Mouse (Mus musculus) olfactory bulb, adult 2 months (tissue): ENCODE results near the gene Skap2. TPM values are rescaled to one million over a fixed set of nuclear protein-coding genes. Genes with fewer than 3 reads are reported as not detected.
A peak's percentile ranks its signal among the peaks of the same experiment; 100 is the strongest.

Experiments
- H3K27ac ChIP-seq: fragments of 200-500 bp; 2 replicates; pipeline ENCODE4 v1.5.1; 2012; ENCODE audit warnings: low read depth, low read length; ENCODE audit not compliant: insufficient read depth
- H3K4me1 ChIP-seq: fragments of 200-500 bp; 2 replicates; pipeline ENCODE4 v1.6.1; 2012; ENCODE audit warnings: low read length; ENCODE audit not compliant: control insufficient read depth, insufficient read depth
- H3K4me3 ChIP-seq: fragments of 200-500 bp; 2 replicates; pipeline ENCODE4 v1.5.1; 2012; ENCODE audit warnings: mild to moderate bottlenecking, low read depth, low read length, moderate library complexity; ENCODE audit not compliant: insufficient read depth
- CTCF ChIP-seq: fragments of 200-500 bp; IDR thresholded peaks from 2 replicates; pipeline ENCODE4 v1.5.1; 2012; ENCODE audit warnings: low read depth, mild to moderate bottlenecking, low read length, moderate library complexity; ENCODE audit not compliant: insufficient read depth
- POLR2A ChIP-seq: fragments of 200-500 bp; IDR thresholded peaks from 2 replicates; pipeline ENCODE4 v1.6.1; 2012; ENCODE audit warnings: mild to moderate bottlenecking, low read depth, low read length, moderate library complexity; ENCODE audit not compliant: insufficient read depth
- WGBS: fragments of 180-500 bp; shearing (Covaris S2); methylation state at CpG from one replicate; pipeline ENCODE4 v1.1.7; 2018; 5-methylcytosine and 5-hydroxymethylcytosine counted together
- polyA plus RNA-seq: library from polyadenylated mRNA; stranded (reverse); fragments of >200 nt; gene quantifications from 2 replicates; pipeline ENCODE4 v1.2.4, GENCODE M21; 2012; ENCODE audit warnings: low replicate concordance; ENCODE audit not compliant: missing spikeins, insufficient read depth, insufficient read length

Skap2 gene
- polyA plus RNA-seq, 1 experiment, result not detected

DNA sequence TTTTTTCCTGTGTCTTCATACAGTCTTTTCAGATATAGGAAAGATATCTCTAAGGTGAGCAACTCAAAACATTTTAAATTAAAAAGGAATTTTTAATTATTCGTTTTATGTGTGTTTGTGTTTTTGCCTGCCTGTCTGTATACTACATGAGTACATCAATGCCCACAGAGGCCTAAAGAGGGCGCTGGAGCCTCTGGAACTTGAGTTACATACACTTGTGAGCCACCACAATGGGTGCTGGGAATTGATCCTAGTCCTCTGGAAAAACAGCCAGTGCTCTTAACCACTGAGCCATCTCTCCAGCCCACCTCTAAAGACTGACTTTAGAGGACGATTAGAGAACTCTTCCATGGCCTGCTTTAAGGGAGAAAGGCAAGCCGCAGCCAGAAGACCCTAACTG lies 14.8 kb upstream of the Skap2 start:
- H3K4me1 ChIP-seq, result no peaks in the 10 kb centered on the region
- 88% methylated on average over 4 of the region's 4 CpGs for WGBS
- TF ChIP-seq POLR2A (no peak), CTCF (no peak)
- H3K27ac ChIP-seq, result no peak overlapping the region
- H3K4me3 ChIP-seq, result no peak overlapping the region

DNA sequence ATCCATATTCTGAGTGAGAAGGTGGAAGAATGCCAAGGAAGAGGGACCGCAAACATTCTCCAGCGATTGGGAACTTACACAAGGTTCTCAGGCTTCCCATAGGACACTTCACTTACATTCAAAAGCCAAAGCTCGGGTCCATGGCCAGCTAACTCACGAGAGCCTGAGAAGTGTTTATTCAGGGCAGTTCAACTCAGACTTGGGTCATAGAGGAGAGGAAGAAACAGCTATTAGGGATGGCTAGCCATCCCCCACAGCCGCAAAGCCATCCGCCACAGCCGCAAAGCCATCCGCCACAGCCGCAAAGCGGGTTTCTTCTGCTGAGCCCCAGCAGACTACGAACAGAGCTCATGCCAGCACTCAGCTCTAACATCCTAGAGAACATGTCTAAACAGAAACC lies 13.9 kb upstream of the Skap2 start:
- Histone ChIP-seq H3K4me1 (no peaks in the 10 kb centered on the region), H3K4me3 (no peak overlapping the region), H3K27ac (no peak overlapping the region)
- TF ChIP-seq POLR2A (no peak), CTCF (no peak)
- 88% methylated on average over 11 of the region's 11 CpGs for WGBS

DNA sequence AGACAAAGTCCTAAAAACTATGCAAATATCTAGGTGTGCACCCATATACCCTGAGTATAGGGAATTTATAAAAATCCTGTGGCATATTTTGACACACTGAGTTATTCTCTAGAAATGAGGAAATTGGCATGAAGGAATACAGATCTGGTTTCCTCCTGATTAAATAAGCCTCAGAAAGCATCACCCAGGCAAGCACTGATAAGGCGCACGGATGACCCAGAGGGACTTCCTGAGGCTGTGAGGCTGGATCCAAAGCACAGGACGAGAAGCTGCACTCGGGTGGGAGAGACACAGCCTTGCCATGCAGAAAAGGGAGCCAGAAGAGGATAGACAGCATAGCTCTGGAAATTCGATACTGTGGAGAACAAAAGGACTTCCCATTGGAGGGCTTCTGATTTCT lies 12.4 kb upstream of the Skap2 start:
- no peaks in the 10 kb centered on the region for H3K4me1 ChIP-seq
- H3K4me3 ChIP-seq, result no peak overlapping the region
- TF ChIP-seq CTCF, result no peak
- no peak for TF ChIP-seq POLR2A
- H3K27ac ChIP-seq, result no peak overlapping the region
- WGBS, result 83% methylated on average over 5 of the region's 5 CpGs

DNA sequence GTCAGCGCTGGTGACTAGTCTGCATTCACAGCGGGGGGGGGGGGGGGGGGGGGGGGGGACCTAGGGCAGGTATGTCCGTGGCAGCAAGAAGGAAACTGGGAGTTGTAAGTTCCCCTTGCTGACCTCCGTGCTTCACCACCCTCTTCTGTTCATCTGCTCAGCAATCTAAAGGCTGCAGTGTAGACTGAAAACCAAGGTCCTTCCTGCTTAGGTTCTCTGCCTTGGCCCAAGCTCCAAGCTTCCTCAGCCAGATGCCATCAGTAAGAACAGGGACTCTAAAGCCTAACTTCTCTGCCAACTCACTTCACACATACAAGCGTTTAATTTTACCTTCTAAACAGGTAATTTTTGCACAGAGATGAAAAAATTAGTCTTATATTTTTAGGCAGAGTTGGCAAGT lies 10.0 kb upstream of the Skap2 start:
- 52% methylated on average over 4 of the region's 5 CpGs for WGBS
- H3K27ac ChIP-seq, result no peak overlapping the region
- no peak for TF ChIP-seq POLR2A
- no peak for TF ChIP-seq CTCF
- H3K4me1 ChIP-seq, result no peaks in the 10 kb centered on the region
- H3K4me3 ChIP-seq, result no peak overlapping the region

DNA sequence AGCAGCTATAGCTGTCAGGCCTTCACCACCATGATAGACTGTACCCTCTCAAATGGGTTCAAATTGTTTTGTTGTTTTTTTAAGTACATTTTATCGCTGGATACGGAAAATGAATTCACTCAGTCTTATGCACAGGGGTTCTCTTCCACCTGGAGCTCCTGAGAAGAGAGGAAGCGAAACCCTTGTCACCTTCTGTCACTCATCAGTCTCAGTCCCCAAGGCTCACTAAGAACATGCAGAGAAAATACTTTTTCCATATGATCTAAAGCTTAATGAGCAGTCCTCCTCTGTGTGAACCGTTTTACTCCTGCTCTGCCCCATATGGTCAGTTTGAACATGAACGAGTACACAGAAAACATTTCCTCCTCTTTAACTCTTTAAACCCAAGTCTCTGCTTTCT lies 7.9 kb upstream of the Skap2 start:
- no peaks in the 10 kb centered on the region for H3K4me1 ChIP-seq
- TF ChIP-seq POLR2A, result no peak
- TF ChIP-seq CTCF, result no peak
- WGBS, result 88% methylated on average over 5 of the region's 5 CpGs
- H3K27ac ChIP-seq, result no peak overlapping the region
- H3K4me3 ChIP-seq, result no peak overlapping the region

DNA sequence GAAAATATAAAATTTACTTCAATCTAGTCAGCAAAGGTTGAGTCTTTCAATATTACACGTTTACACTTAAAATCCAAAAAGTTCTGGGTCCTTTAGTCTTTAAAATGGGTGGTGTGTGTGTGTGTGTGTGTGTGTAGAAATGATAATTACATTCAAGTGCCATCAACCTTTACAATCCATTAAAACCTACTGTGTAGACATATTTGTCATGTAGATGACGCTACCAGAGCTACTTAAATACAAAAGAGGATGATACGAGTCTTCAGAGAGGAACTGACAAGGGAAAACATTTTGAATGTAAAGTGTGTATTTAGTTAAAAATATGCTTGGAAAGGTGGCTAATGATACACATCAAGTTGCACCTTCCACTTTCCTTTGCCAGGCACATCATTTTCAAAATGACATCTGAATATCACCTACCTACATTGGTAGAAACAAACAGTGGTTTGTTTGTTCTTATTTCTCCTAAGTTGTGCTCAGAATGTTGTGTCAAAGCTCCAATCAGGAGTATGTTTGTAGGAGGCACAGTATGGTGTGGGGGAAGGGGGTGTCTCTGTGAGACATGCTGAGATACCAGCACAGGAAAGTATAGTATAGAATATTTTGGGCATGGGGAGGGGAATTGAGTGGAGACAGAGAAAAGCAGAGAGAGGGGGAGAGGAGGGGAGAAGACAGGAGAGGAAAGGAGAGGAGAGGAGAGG lies 1.0 kb upstream of the Skap2 start:
- Histone ChIP-seq H3K4me3 (no peak overlapping the region), H3K4me1 (peaks cover 4% of the 10 kb centered on the region; the same call in 1 of the 2 replicates), H3K27ac (no peak overlapping the region)
- TF ChIP-seq CTCF, result no peak
- no peak for TF ChIP-seq POLR2A
- 28% methylated on average over 3 of the region's 3 CpGs for WGBS

DNA sequence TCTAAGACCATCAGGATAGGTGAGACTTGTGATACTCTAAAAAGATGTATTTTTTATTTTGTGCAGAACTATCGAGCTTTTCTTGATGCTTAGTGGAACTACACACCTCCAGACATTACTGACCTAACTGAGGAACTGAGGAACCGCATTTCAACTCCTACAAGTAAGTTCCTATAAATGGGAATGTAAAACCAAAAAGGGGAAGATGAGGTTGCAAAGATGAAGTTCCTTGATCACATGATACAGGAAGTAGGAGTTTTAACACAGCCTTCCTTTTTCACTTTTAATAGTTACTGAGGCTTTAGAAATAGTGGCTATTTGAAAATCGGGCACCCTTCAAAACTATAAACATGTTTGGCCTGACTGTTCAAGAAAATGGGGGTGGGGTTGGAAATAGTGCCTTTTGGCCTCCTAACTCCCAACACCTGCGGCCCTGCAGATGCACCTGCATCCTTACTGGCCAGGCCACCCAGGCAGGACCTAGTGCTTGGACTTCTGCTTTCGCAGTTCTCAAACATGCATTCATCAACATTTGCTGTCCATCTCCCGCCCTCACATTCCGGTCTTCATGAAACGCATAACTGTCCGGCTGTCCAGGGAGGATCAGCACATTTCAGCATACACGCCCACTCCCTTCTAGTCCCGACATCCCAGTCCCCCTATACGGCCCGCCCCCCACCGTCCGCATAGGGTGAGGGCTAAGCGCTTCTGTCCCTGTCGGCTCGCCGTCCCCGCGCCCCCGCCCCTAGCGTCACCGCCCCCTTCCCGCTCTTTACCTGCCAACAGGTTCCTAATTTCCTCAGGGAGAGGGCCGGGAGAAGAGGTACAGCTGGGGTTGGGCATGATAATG lies 565 bp downstream of the Skap2 start:
- H3K27ac ChIP-seq, result no peak overlapping the region
- WGBS, result 8% methylated on average over 26 of the region's 26 CpGs

DNA sequence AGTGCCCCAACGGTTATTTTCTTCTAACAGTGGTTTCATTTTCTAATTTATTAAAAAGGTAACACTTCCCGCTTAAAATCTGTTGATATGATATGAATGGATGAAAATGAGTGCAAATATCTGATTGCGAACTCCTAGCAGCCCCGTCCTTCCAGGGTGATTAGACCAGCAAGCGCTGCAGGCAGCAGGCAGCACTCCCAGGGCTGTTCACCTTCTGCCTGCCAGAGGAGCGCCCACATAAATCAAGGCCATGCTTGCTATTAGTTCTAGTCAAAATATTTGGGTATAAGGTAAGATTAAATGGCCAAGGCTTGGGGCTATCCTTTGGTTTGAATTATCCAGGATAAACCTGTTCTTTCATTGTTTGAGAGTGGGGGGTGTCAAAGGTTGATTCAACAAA lies 3.0 kb downstream of the Skap2 start:
- H3K4me3 ChIP-seq, result no peak overlapping the region
- 58% methylated on average over 6 of the region's 6 CpGs for WGBS
- H3K4me1 ChIP-seq, result peaks cover 4% of the 10 kb centered on the region; the same call in 1 of the 2 replicates
- H3K27ac ChIP-seq, result no peak overlapping the region
- TF ChIP-seq CTCF (no peak), POLR2A (no peak)

More for the DNA sequence above, 565 bp downstream of the Skap2 start:
- TF ChIP-seq CTCF (no peak), POLR2A (no peak)
- peak overlapping the region; percentile 46 for H3K4me3 ChIP-seq
- peaks cover 4% of the 10 kb centered on the region; the same call in 1 of the 2 replicates for H3K4me1 ChIP-seq

DNA sequence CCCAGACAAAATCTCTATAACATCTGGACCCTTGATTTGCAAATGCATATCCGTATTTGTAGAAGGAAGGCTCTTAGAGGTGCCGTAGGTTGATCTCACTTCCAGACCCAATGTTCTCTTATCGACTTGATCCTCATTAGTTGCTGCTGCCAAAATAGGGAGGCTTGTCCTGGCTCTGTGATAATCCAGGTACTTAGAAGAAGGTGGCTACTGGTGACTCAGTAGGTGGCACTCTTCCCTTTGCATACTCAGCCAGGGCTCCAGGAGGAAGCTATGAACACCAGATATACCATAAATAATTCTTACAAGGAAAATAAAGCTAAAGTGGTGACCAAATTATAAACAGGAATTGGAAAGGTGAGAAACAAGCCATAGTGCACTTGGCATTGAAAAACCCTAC lies 3.6 kb downstream of the Skap2 start:
- TF ChIP-seq POLR2A (no peak), CTCF (no peak)
- H3K4me3 ChIP-seq, result no peak overlapping the region
- H3K4me1 ChIP-seq, result peaks cover 4% of the 10 kb centered on the region; the same call in 1 of the 2 replicates
- 48% methylated on average over 3 of the region's 3 CpGs for WGBS
- no peak overlapping the region for H3K27ac ChIP-seq
